In the genomic region with DNA sequence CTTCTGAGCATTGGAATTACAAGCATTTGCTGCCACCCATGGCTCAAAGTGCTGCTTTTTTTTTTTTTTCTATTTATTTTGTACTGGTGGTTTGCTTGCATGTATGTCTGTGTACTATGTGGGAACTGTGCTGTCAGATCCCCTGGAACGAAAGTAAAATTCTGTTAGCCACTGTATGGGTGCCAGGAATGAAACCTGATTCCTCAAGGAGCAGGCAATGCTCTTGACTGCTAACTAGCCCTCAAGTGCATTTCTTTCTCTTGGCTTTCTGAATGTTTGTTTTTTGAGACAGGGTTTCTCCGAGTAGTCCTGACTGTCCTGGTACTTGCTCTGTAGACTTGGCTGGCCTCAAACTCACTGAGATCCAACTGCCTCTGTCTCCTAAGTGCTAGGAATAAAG, we compare ENCODE assay signal across 37 mouse cellular contexts. TPM values are rescaled to one million over a fixed set of nuclear protein-coding genes. Genes with fewer than 3 reads are reported as not detected.
DNase-seq lines count a peak whose midpoint lies in the region; ATAC-seq and TF ChIP-seq lines count a peak whose summit lies in the region.
"Had no signal": no experiment of that assay in that cellular context is flagged by ENCODE, and none has a peak within 500 bp of the region (broad histone marks: within the 10 kb centered on the region; RNA-seq: fewer than 3 reads in every experiment).

No protein-coding gene starts in this region.

- DNase-seq in lung, adult 18-20 months = peak; percentile 16 to 57
- no peak for DNase-seq in lung, postnatal 4 days
- DNase-seq in fibroblast of lung, adult 2 months (ENCODE audit: low read depth) = peak; percentile 33
- peak; percentile 56 for DNase-seq in lung, postnatal 0 days (ENCODE audit: low spot score)
- DNase-seq in hindbrain, postnatal 0 days (ENCODE audit: low spot score) = no peak
- DNase-seq in layer of hippocampus, adult 9-11 months = no peak
- DNase-seq: B cell, adult 2 months; cerebellum, adult 8-10 months; cerebellum, postnatal 25 days; forebrain, postnatal 0 days; gastrocnemius, postnatal 10 days; heart, postnatal 14 days; kidney, adult 8-10 months; kidney, postnatal 4 days; layer of hippocampus, postnatal 36 days; thymus, adult 2 months; thymus, postnatal 4 days had no signal

- 36% methylated on average over 2 of the region's 2 CpGs for WGBS in lung, postnatal 0 days
- WGBS in hindbrain, postnatal 0 days = 72% methylated on average over 2 of the region's 2 CpGs

- ATAC-seq in lung, postnatal 0 days = peak; percentile 38
- no peak for ATAC-seq in hindbrain, postnatal 0 days
- no peak for ATAC-seq in activated CD4-positive, CD25-positive, alpha-beta regulatory T cell, adult 4 months
- ATAC-seq: forebrain, postnatal 0 days; intestine, embryonic 16.5 days; midbrain, embryonic 16.5 days; Patski had no signal

- no peak for TF ChIP-seq EP300 in lung, postnatal 0 days (IDR thresholded peaks at IDR 0.05)

- no peak for TF ChIP-seq CTCF in lung, postnatal 0 days (IDR thresholded peaks at IDR 0.05)
- no peak for TF ChIP-seq CTCF in hindbrain, postnatal 0 days (IDR thresholded peaks at IDR 0.05; ENCODE audit: low read depth)

- H3ac ChIP-seq in myocyte (ENCODE audit: control insufficient read depth, insufficient read length) = no peak overlapping the region

- no peak overlapping the region for H3K27ac ChIP-seq in lung, postnatal 0 days (ENCODE audit: low read length)
- no peak overlapping the region for H3K27ac ChIP-seq in hindbrain, postnatal 0 days
- H3K27ac ChIP-seq: embryonic facial prominence, embryonic 12.5 days; kidney, postnatal 0 days; limb, embryonic 10.5 days; limb, embryonic 15.5 days; liver, embryonic 15.5 days; neural tube, embryonic 12.5 days had no signal

- no peak overlapping the region for H3K9ac ChIP-seq in lung, postnatal 0 days (replicated peaks; ENCODE audit: low read depth)
- no peak overlapping the region for H3K9ac ChIP-seq in hindbrain, postnatal 0 days (replicated peaks; ENCODE audit: low read length)
- H3K9ac ChIP-seq: embryonic facial prominence, embryonic 12.5 days; forebrain, postnatal 0 days; limb, embryonic 15.5 days; liver, embryonic 15.5 days; neural tube, embryonic 12.5 days had no signal

- no peak overlapping the region for H3K4me3 ChIP-seq in lung, postnatal 0 days (ENCODE audit: low read depth, low read length)
- no peak overlapping the region for H3K4me3 ChIP-seq in myocyte
- no peak overlapping the region for H3K4me3 ChIP-seq in hindbrain, postnatal 0 days (ENCODE audit: low read length)
- H3K4me3 ChIP-seq: embryonic facial prominence, embryonic 12.5 days; limb, embryonic 10.5 days; limb, embryonic 15.5 days; liver, embryonic 15.5 days; neural tube, embryonic 12.5 days had no signal

- no peaks in the 10 kb centered on the region for H3K4me1 ChIP-seq in lung, postnatal 0 days (ENCODE audit: insufficient read depth, low read depth, low read length)
- H3K4me1 ChIP-seq in hindbrain, postnatal 0 days (ENCODE audit: insufficient read depth, low read length) = no peaks in the 10 kb centered on the region
- H3K4me1 ChIP-seq: embryonic facial prominence, embryonic 12.5 days; limb, embryonic 10.5 days; limb, embryonic 15.5 days; liver, embryonic 15.5 days; neural tube, embryonic 12.5 days had no signal

- no peak for TF ChIP-seq POLR2A in myocyte (IDR thresholded peaks at IDR 0.05; ENCODE audit: insufficient read length, low read depth)

- no peaks in the 10 kb centered on the region for H3K9me3 ChIP-seq in lung, postnatal 0 days (ENCODE audit: low read length)
- no peaks in the 10 kb centered on the region for H3K9me3 ChIP-seq in hindbrain, postnatal 0 days (ENCODE audit: low read length)
- H3K9me3 ChIP-seq: embryonic facial prominence, embryonic 12.5 days; limb, embryonic 10.5 days; limb, embryonic 15.5 days; liver, embryonic 15.5 days; neural tube, embryonic 12.5 days had no signal

- H3K79me2 ChIP-seq in myocyte (ENCODE audit: control insufficient read depth, insufficient read depth) = no peaks in the 10 kb centered on the region

- no peaks in the 10 kb centered on the region for H3K36me3 ChIP-seq in lung, postnatal 0 days (ENCODE audit: insufficient read depth, low read length)
- H3K36me3 ChIP-seq in myocyte (ENCODE audit: control insufficient read depth, insufficient read depth) = no peaks in the 10 kb centered on the region
- H3K36me3 ChIP-seq in hindbrain, postnatal 0 days (ENCODE audit: insufficient read depth, low read length) = no peaks in the 10 kb centered on the region
- H3K36me3 ChIP-seq: embryonic facial prominence, embryonic 12.5 days; limb, embryonic 10.5 days; limb, embryonic 15.5 days; liver, embryonic 15.5 days; neural tube, embryonic 12.5 days had no signal

- H3K4me2 ChIP-seq in lung, postnatal 0 days (replicated peaks; ENCODE audit: low read depth, low read length) = no peak overlapping the region
- peak overlapping the region; percentile 31 for H3K4me2 ChIP-seq in myocyte (ENCODE audit: low read depth)
- no peak overlapping the region for H3K4me2 ChIP-seq in hindbrain, postnatal 0 days (ENCODE audit: low read depth, low read length)
- H3K4me2 ChIP-seq: embryonic facial prominence, embryonic 12.5 days; limb, embryonic 15.5 days; liver, embryonic 15.5 days; midbrain, embryonic 11.5 days; neural tube, embryonic 12.5 days had no signal

- H3K27me3 ChIP-seq in lung, postnatal 0 days (replicated peaks; ENCODE audit: insufficient read depth, low read length) = no peaks in the 10 kb centered on the region
- H3K27me3 ChIP-seq in myocyte (ENCODE audit: control insufficient read depth, insufficient read depth, insufficient read length) = no peaks in the 10 kb centered on the region
- H3K27me3 ChIP-seq in hindbrain, postnatal 0 days (ENCODE audit: insufficient read depth, low read length) = no peaks in the 10 kb centered on the region
- H3K27me3 ChIP-seq: embryonic facial prominence, embryonic 12.5 days; limb, embryonic 15.5 days; liver, embryonic 15.5 days; neural tube, embryonic 12.5 days; Patski had no signal

TF ChIP-seq in myocyte, 11 proteins besides CTCF, POLR2A, EP300 and RAD21:
- no peak for TF ChIP-seq MYOG (IDR thresholded peaks at IDR 0.05; ENCODE audit: control insufficient read depth in 1 of 3, insufficient read depth in 1 of 3, insufficient read length in 2 of 3, low read depth in 2 of 3)

RNA-seq across cellular contexts. Expression of a gene that starts 2.3 kb away (rescaled TPM):
- polyA plus RNA-seq in lung, postnatal 0 days (2015; fragmentation: Nextera tagmentation; extraction: Ambion mirVana) = not detected in 2 replicates
- not detected for polyA plus RNA-seq in myocyte (2012; fragmentation: generic; extraction: Trizol)
- not detected in 2 replicates for total RNA-seq in hindbrain, postnatal 0 days (2014; rRNA removed)
- not detected in 2 replicates for polyA plus RNA-seq in hindbrain, postnatal 0 days (2015; fragmentation: Nextera tagmentation; extraction: Ambion mirVana)
- polyA plus RNA-seq in activated CD4-positive, CD25-positive, alpha-beta regulatory T cell, adult 4 months (2017; shearing (Covaris generic)) = not detected
- total RNA-seq: adrenal gland, adult 18-20 months; adrenal gland, postnatal 4 days; forebrain, postnatal 0 days; gastrocnemius, postnatal 10 days; heart, adult 8-10 months; heart, postnatal 14 days; layer of hippocampus, adult 8-10 months; layer of hippocampus, postnatal 36 days had no signal
- polyA plus RNA-seq: embryonic facial prominence, embryonic 12.5 days; forebrain, embryonic 11.5 days; forebrain, postnatal 0 days; gonadal fat pad, adult 2 months; heart, embryonic 14.5 days; hindbrain, embryonic 11.5 days; kidney, postnatal 0 days; limb, embryonic 10.5 days; limb, embryonic 15.5 days; liver, embryonic 15.5 days; midbrain, embryonic 11.5 days; midbrain, embryonic 16.5 days; neural tube, embryonic 12.5 days; Patski; thymus, adult 2 months had no signal

RNA-seq across cellular contexts. Expression of a gene that starts 26.9 kb away (rescaled TPM):
- polyA plus RNA-seq in lung, postnatal 0 days (2015; fragmentation: Nextera tagmentation; extraction: Ambion mirVana) = 23.1 and 25.3 TPM in 2 replicates
- 4.4 TPM for polyA plus RNA-seq in myocyte (2012; fragmentation: generic; extraction: Trizol)
- 17.3 and 18.4 TPM in 2 replicates for total RNA-seq in hindbrain, postnatal 0 days (2014; rRNA removed)
- 19.3 and 20.1 TPM in 2 replicates for polyA plus RNA-seq in hindbrain, postnatal 0 days (2015; fragmentation: Nextera tagmentation; extraction: Ambion mirVana)
- 10 to 100 TPM; 28.3 to 34.6 TPM for polyA plus RNA-seq in activated CD4-positive, CD25-positive, alpha-beta regulatory T cell, adult 4 months (2017; shearing (Covaris generic))

RNA-seq across cellular contexts. Expression of a gene that starts 35.2 kb away (rescaled TPM):
- polyA plus RNA-seq in lung, postnatal 0 days (2015; fragmentation: Nextera tagmentation; extraction: Ambion mirVana) = 109 and 115 TPM in 2 replicates
- 0.02 TPM for polyA plus RNA-seq in myocyte (2012; fragmentation: generic; extraction: Trizol)
- total RNA-seq in hindbrain, postnatal 0 days (2014; rRNA removed) = 9.8 and 11.5 TPM in 2 replicates
- 26.1 and 26.6 TPM in 2 replicates for polyA plus RNA-seq in hindbrain, postnatal 0 days (2015; fragmentation: Nextera tagmentation; extraction: Ambion mirVana)
- 100 to 1,000 TPM; 365 to 472 TPM for polyA plus RNA-seq in activated CD4-positive, CD25-positive, alpha-beta regulatory T cell, adult 4 months (2017; shearing (Covaris generic))
- polyA plus RNA-seq: Patski had no signal

Comparison
In these comparisons a context has a peak if more than half of its experiments do, and no peak if none do; other contexts are left out.
1. DNase-seq: peak in lung, adult 18-20 months (2 of 2), fibroblast of lung, adult 2 months (single experiment) and lung, postnatal 0 days (single experiment); none in lung, postnatal 4 days (0 of 2), hindbrain, postnatal 0 days (single experiment) and layer of hippocampus, adult 9-11 months (single experiment).
2. RNA of a gene that starts 35.2 kb away (polyA plus RNA-seq): 365 to 472 TPM in activated CD4-positive, CD25-positive, alpha-beta regulatory T cell, adult 4 months, 109 to 115 TPM in lung, postnatal 0 days and 26.1 to 26.6 TPM in hindbrain, postnatal 0 days; 0.02 TPM in myocyte (single experiment); every median in the first group is over 10 times any median in the second.